22 mouse cellular contexts compared by ENCODE assay signal in the genomic region with DNA sequence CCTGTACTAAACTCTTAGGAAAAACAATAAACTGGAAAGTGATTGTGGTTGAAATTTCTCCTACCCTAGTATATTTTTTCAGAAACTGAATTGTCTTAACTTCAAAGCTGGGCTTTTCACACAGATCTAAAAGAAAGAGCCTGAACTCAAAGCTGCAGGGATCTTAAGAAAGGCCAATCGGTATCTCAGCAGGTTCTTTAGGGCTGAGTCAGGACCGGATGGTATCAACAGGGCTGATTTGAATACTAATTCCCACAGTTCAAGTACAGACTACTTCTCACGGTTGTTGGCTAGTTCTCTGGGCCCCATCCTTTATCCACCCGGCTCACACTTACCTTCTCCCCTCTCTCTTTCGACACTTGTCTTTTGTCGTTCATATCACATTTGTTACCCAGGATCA. TPM values are rescaled to one million over a fixed set of nuclear protein-coding genes. Genes with fewer than 3 reads are reported as not detected.
"Had no signal": no experiment of that assay in that cellular context is flagged by ENCODE, and none has a peak within 500 bp of the region (broad histone marks: within the 10 kb centered on the region; RNA-seq: fewer than 3 reads in every experiment).

No protein-coding gene starts in this region.

- H3K4me1 ChIP-seq: lung, embryonic 15.5 days; neural tube, embryonic 15.5 days had no signal

- DNase-seq: lung, adult 2 months; lung, postnatal 14 days; lung, postnatal 36 days; midbrain, embryonic 14.5 days; retina, postnatal 1 day; right cerebral cortex, adult 18-20 months; right cerebral cortex, postnatal 25 days; right cerebral cortex, postnatal 4 days; spleen, adult 18-20 months; thymus, adult 18-20 months; thymus, postnatal 14 days; thymus, postnatal 36 days had no signal

- H3K4me3 ChIP-seq: lung, embryonic 15.5 days; midbrain, embryonic 10.5 days; midbrain, embryonic 12.5 days; myocyte; neural tube, embryonic 13.5 days; neural tube, embryonic 15.5 days had no signal

- H3K36me3 ChIP-seq: lung, embryonic 15.5 days; midbrain, embryonic 12.5 days had no signal

- H3K4me2 ChIP-seq: lung, embryonic 15.5 days; midbrain, embryonic 12.5 days; neural tube, embryonic 13.5 days; neural tube, embryonic 15.5 days had no signal

- H3K9me3 ChIP-seq: lung, embryonic 15.5 days; midbrain, embryonic 10.5 days; midbrain, embryonic 12.5 days; neural tube, embryonic 13.5 days; neural tube, embryonic 15.5 days had no signal

- H3K9ac ChIP-seq: lung, embryonic 15.5 days; midbrain, embryonic 12.5 days; neural tube, embryonic 13.5 days; neural tube, embryonic 15.5 days had no signal

- H3K27ac ChIP-seq: lung, embryonic 15.5 days; macrophage; midbrain, embryonic 10.5 days; midbrain, embryonic 12.5 days; neural tube, embryonic 13.5 days; neural tube, embryonic 15.5 days had no signal

- H3K27me3 ChIP-seq: lung, embryonic 15.5 days; midbrain, embryonic 12.5 days; neural tube, embryonic 13.5 days; neural tube, embryonic 15.5 days had no signal

RNA-seq across cellular contexts. Expression of gene Gm10647, which starts 55.8 kb away (rescaled TPM):
- total RNA-seq: megakaryocyte progenitor cell, adult 5-6 weeks; megakaryocyte-erythroid progenitor cell, adult 5-6 weeks had no signal
- polyA plus RNA-seq: macrophage; myocyte; small intestine, adult 2 months had no signal

RNA-seq across cellular contexts. Expression of gene Aph1b, which starts 57.3 kb away (rescaled TPM):
- total RNA-seq: megakaryocyte-erythroid progenitor cell, adult 5-6 weeks had no signal
